Mouse (Mus musculus) liver, postnatal 0 days (tissue): Measurements from ENCODE around the gene Rfc2. TPM values are rescaled to one million over a fixed set of nuclear protein-coding genes. Genes with fewer than 3 reads are reported as not detected.

ENCODE experiments used
- ATAC-seq: fragments of 200-750 bp; cut with Nextera tagmentation; 2 replicates; pipeline ENCODE4 v1.8.0; 2017; ENCODE audit warnings: mild to moderate bottlenecking, moderate library complexity
- DNase-seq: peaks from one replicate; pipeline ENCODE4 v3.0.0-alpha.2; 2016
- H3K27ac ChIP-seq: fragments of 300-500 bp; sonication (generic); 2 replicates; pipeline ENCODE4 v1.5.1; 2014; ENCODE audit warnings: antibody characterized with exemption, moderate library complexity, mild to moderate bottlenecking, low read depth
- H3K27me3 ChIP-seq: fragments of 300-500 bp; sonication (generic); 2 replicates; pipeline ENCODE4 v1.6.1; 2014; ENCODE audit warnings: low read length, control low read depth, mixed read lengths; ENCODE audit not compliant: insufficient read depth
- H3K36me3 ChIP-seq: fragments of 300-500 bp; sonication (generic); replicated peaks from 2 replicates; pipeline ENCODE4 v1.6.1; 2014; ENCODE audit warnings: mild to moderate bottlenecking, control low read depth, low read length, moderate library complexity, mixed read lengths; ENCODE audit not compliant: insufficient read depth
- H3K4me1 ChIP-seq: fragments of 300-500 bp; sonication (generic); 2 replicates; pipeline ENCODE4 v1.6.1; 2014; ENCODE audit warnings: antibody characterized with exemption, mild to moderate bottlenecking, control low read depth; ENCODE audit not compliant: insufficient read depth
- H3K4me2 ChIP-seq: fragments of 300-500 bp; sonication (generic); 2 replicates; pipeline ENCODE4 v1.6.1; 2014; ENCODE audit warnings: low read depth, mild to moderate bottlenecking, low read length, moderate library complexity, mixed read lengths
- H3K4me3 ChIP-seq: fragments of 300-500 bp; sonication (generic); 2 replicates; pipeline ENCODE4 v1.5.1; 2014; ENCODE audit warnings: low read depth, low read length
- H3K9ac ChIP-seq: fragments of 300-500 bp; sonication (generic); replicated peaks from 2 replicates; pipeline ENCODE4 v1.6.1; 2014; ENCODE audit warnings: mild to moderate bottlenecking, moderate library complexity
- H3K9me3 ChIP-seq: fragments of 300-500 bp; sonication (generic); 2 replicates; pipeline ENCODE4 v1.6.1; 2016; ENCODE audit warnings: mild to moderate bottlenecking, control low read depth, low read length, mixed read lengths
- CTCF ChIP-seq: sonication (generic); IDR thresholded peaks from 2 replicates; pipeline ENCODE4 v1.5.1; 2016; ENCODE audit warnings: antibody characterized with exemption, low read depth
- EP300 ChIP-seq: IDR thresholded peaks from 2 replicates; pipeline ENCODE4 v1.6.1; 2016; ENCODE audit warnings: antibody characterized with exemption, low read depth, mild to moderate bottlenecking
- WGBS: fragments of 180-500 bp; shearing (Covaris S2); extraction: QIAGEN DNeasy Blood & Tissue Kit; methylation state at CpG from one replicate; pipeline ENCODE4 v1.1.7; 2014; ENCODE audit not compliant: insufficient replicate concordance; 5-methylcytosine and 5-hydroxymethylcytosine counted together
- polyA plus RNA-seq: library from polyadenylated mRNA; unstranded; fragments of >200 nt; fragmentation: Nextera tagmentation; extraction: Ambion mirVana; gene quantifications from 2 replicates; pipeline ENCODE4 v1.2.1, GENCODE M21; 2015

Gene Rfc2
- polyA plus RNA-seq, 1 experiment from 2014 or later, result 81.4 TPM

DNA sequence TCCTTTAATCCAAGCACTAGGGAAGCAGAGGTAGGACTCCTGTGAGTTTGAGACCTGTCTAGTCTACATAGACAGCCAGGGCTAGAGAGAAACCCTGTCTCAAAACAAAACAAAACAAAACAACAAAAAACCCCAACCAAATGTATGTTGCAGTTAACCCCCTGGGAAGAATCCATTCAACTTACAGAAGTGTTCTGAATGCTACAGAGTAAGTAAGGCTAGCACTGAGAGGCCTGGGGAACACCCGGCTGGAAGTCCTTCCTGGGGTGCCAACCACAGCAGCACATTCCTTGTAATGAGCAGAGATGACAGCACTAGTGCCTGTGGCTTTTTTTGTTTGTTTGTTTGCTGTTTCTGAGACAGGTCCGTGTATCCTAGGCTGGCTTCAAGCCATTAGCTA, 51.7 kb downstream of the Rfc2 start:
- DNase-seq (no peak), ATAC-seq (no peak)
- WGBS, result 67% methylated on average over 2 of the region's 2 CpGs
- H3K27ac ChIP-seq, result no peak overlapping the region
- no peaks in the 10 kb centered on the region for H3K9me3 ChIP-seq
- H3K9ac ChIP-seq, result no peak overlapping the region
- peaks cover 41% of the 10 kb centered on the region for H3K36me3 ChIP-seq
- TF ChIP-seq CTCF, result no peak
- TF ChIP-seq EP300, result no peak
- no peaks in the 10 kb centered on the region for H3K27me3 ChIP-seq
- H3K4me1 ChIP-seq, result peaks cover 28% of the 10 kb centered on the region
- no peak overlapping the region for H3K4me2 ChIP-seq
- no peak overlapping the region for H3K4me3 ChIP-seq

DNA sequence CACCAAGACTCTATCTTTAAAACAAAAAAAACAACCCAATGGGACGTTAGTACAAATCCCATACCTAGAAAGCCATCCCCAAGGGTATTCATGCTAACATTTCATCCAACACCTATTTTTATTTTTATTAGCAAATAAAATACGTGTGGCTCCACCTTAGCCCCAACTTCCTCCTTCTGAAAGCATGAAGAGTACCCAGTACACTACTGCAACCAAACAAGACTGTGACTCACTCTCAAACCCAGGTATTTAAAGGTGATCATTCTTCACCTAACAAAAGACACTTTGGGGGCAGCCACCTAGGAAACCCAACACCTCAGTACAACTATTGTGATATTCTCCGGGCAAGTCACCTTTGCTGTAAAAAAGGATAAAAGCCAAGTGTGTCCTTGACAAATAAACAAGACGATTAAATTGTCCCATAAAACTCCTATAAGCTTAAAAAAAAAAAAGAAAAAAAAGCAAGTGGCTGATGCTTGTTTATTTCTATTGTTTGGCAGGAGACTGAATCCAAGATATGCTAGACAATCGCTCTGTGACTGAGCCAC, 56.7 kb downstream of the Rfc2 start:
- Histone ChIP-seq H3K27ac (peak overlapping the region; percentile 94), H3K9ac (peak overlapping the region; percentile 100), H3K4me1 (peaks cover 8% of the 10 kb centered on the region), H3K4me3 (peak overlapping the region; percentile 84), H3K27me3 (no peaks in the 10 kb centered on the region), H3K4me2 (peak overlapping the region; percentile 82), H3K9me3 (no peaks in the 10 kb centered on the region), H3K36me3 (peaks cover 17% of the 10 kb centered on the region)
- no peak for ATAC-seq
- no peak for TF ChIP-seq CTCF
- TF ChIP-seq EP300, result no peak
- no peak for DNase-seq
- 15% methylated on average over 5 of the region's 5 CpGs for WGBS

DNA sequence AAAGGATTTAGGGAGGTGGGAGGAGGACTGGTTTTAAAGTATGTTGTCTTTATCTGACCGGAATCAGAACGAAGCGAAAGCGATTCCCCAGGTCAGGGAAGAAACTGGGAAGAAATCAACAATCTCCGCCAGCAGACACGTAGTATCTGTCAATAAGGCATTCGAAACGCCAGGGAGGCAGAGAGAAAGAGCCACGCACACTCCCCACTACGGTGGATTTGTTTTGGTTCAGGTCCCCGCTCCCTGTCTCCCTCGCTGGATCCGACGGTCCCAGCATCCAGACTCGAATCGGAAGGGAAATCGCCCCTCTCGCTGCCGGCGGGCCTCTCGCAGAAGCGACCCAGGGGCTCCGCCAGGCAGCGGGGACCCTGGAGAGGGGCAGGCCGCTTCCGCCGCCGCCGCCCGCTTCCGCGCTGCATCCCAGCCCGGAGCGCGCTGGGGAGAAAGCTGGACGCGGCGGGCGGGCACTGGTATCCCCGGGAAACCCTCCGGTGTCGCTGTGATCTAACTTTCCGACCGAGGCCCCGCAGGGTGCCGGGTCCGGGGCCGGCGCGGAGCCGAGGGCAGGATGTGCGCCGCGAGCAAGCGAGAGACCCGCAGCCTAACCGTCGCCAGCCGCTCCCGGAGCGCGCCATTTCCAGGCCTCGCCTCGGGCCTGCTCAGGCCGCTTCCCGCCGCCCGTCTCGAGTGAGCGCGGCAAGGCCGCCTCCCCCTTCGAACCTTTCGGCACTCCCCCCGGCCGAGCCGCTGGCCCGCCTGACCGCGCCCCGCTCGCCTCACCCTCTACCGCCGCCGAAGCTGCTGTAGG, 57.5 kb downstream of the Rfc2 start:
- DNase-seq (no peak), ATAC-seq (peak; percentile 72)
- H3K36me3 ChIP-seq, result peaks cover 11% of the 10 kb centered on the region
- H3K9me3 ChIP-seq, result no peaks in the 10 kb centered on the region
- peak overlapping the region; percentile 100 for H3K9ac ChIP-seq
- WGBS, result under 1% methylated on average over 65 of the region's 85 CpGs
- peak overlapping the region; percentile 82 for H3K4me2 ChIP-seq
- H3K4me3 ChIP-seq, result peak overlapping the region; percentile 84
- peak overlapping the region; percentile 94 for H3K27ac ChIP-seq
- TF ChIP-seq EP300, result no peak
- H3K4me1 ChIP-seq, result peaks cover 8% of the 10 kb centered on the region
- no peaks in the 10 kb centered on the region for H3K27me3 ChIP-seq

DNA sequence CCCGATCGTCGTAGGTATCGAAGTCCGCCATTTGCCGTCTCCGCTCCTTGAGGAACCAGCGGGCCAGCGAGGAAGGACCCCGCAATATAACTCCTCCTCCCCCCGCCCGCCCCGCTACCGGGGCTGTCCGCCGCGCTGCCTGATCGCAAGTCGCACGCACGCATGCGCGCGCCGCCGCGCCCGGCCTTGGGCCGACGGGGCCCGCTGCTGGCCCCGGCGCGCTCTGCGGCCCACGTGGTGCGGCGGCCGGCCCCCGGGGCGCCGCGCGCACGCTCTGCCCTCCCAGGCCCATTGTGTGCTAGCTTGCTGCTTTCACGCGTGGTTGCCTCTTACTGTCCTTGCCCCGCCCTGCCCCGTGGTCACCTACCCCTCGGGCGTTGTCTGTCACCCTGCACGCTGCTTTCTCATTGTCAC, 58.1 kb downstream of the Rfc2 start, which contains the start of gene Eif4h:
Gene Eif4h, minus strand, starts transcription at position 222 of the 414 bp plus-strand sequence.
- Histone ChIP-seq H3K4me3 (peak within 1 kb of the TSS; percentile 84), H3K4me2 (peak within 1 kb of the TSS; percentile 82), H3K36me3 (peaks cover 11% of the 10 kb centered on the region), H3K27ac (peak within 1 kb of the TSS; percentile 94), H3K9me3 (no peaks in the 10 kb centered on the region), H3K27me3 (no peaks in the 10 kb centered on the region), H3K9ac (peak within 1 kb of the TSS; percentile 100), H3K4me1 (peaks cover 9% of the 10 kb centered on the region)
- DNase-seq (peak; percentile 98), ATAC-seq (peak; percentile 93)
- under 1% methylated on average over 50 of the region's 52 CpGs for WGBS
- no peak for TF ChIP-seq EP300
- no peak for TF ChIP-seq CTCF

DNA sequence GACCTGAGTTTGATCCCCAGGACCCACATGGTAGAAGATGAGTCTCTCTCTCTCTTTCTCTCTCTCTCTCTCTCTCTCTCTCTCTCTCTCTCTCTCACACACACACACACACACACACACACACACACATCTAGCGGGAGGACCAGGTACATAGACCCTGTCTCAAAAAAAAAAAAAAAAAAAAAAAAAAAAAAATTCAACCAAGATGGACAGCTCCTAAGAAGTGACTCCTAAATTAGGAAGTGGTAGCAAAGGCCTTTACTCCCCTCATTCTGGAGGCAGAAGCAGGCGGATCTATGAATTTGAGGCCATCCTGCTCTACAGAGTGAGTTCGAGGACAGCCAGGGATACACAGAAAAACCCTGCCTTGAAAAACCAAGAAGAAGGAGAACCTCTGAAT, 59.2 kb downstream of the Rfc2 start:
- peaks cover 5% of the 10 kb centered on the region for H3K36me3 ChIP-seq
- H3K4me3 ChIP-seq, result no peak overlapping the region
- ATAC-seq, result no peak
- no peak overlapping the region for H3K9ac ChIP-seq
- no peaks in the 10 kb centered on the region for H3K27me3 ChIP-seq
- H3K9me3 ChIP-seq, result no peaks in the 10 kb centered on the region
- DNase-seq, result no peak
- H3K4me2 ChIP-seq, result no peak overlapping the region
- WGBS, result 67% methylated on average over 3 of the region's 3 CpGs
- peaks cover 11% of the 10 kb centered on the region for H3K4me1 ChIP-seq
- TF ChIP-seq EP300 (no peak), CTCF (no peak)
- H3K27ac ChIP-seq, result no peak overlapping the region

DNA sequence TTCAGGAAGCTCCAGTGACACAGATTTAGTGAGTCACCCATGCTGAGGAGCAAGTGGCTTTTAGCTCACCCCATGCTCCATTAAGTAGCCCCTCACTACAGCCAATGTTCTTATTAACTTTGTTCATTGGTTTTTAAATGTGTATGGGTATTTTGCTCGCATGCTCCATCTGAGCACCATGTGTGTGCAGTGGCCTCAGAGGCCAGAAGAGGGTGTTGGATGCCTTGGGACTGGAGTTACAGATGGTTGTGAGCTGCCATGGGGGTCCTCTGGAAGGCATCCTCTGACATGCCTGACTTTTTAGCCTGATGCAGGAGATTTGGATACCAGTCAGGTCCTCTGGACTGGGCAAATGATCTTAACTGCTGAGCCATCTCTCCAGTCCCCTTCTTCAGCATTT, 63.0 kb downstream of the Rfc2 start:
- Histone ChIP-seq H3K4me3 (no peak overlapping the region), H3K9me3 (no peaks in the 10 kb centered on the region), H3K9ac (no peak overlapping the region), H3K36me3 (no peaks in the 10 kb centered on the region), H3K27me3 (no peaks in the 10 kb centered on the region), H3K4me2 (no peak overlapping the region), H3K4me1 (peaks cover 8% of the 10 kb centered on the region), H3K27ac (peak overlapping the region; percentile 66)
- TF ChIP-seq EP300, result no peak
- peak; percentile 29; the same call in 1 of the 2 replicates for TF ChIP-seq CTCF
- ATAC-seq (no peak), DNase-seq (no peak)
- 54% methylated on average over 1 of the region's 1 CpGs for WGBS
